Mouse (Mus musculus) stomach, embryonic 15.5 days (tissue): ENCODE results near the gene Bcl9. TPM values are rescaled to one million over a fixed set of nuclear protein-coding genes. Genes with fewer than 3 reads are reported as not detected.

Experiments used
- ATAC-seq: fragments of 200-750 bp; cut with Nextera tagmentation; 2 replicates; pipeline ENCODE4 v1.8.0; 2017; ENCODE audit warnings: low read depth, moderate number of reproducible peaks, moderate TSS enrichment; ENCODE audit not compliant: insufficient read depth, low FRiP score
- H3K27ac ChIP-seq: fragments of 300-500 bp; sonication (generic); 2 replicates; pipeline ENCODE4 v1.5.1; 2015; ENCODE audit warnings: mild to moderate bottlenecking, inconsistent platforms
- H3K27me3 ChIP-seq: fragments of 300-500 bp; sonication (generic); replicated peaks from 2 replicates; pipeline ENCODE4 v1.6.1; 2015; ENCODE audit warnings: inconsistent platforms
- H3K36me3 ChIP-seq: fragments of 300-500 bp; sonication (generic); 2 replicates; pipeline ENCODE4 v1.6.1; 2015; ENCODE audit warnings: inconsistent platforms
- H3K4me1 ChIP-seq: fragments of 300-500 bp; sonication (generic); 2 replicates; pipeline ENCODE4 v1.6.1; 2015; ENCODE audit warnings: inconsistent platforms
- H3K4me2 ChIP-seq: fragments of 300-500 bp; sonication (generic); 2 replicates; pipeline ENCODE4 v1.6.1; 2015; ENCODE audit warnings: mild to moderate bottlenecking, inconsistent platforms
- H3K4me3 ChIP-seq: fragments of 300-500 bp; sonication (generic); replicated peaks from 2 replicates; pipeline ENCODE4 v1.5.1; 2015; ENCODE audit warnings: inconsistent platforms
- H3K9ac ChIP-seq: fragments of 300-500 bp; sonication (generic); 2 replicates; pipeline ENCODE4 v1.6.1; 2015; ENCODE audit warnings: inconsistent platforms
- H3K9me3 ChIP-seq: fragments of 300-500 bp; sonication (generic); 2 replicates; pipeline ENCODE4 v1.6.1; 2016; ENCODE audit warnings: inconsistent platforms
- WGBS: fragments of 180-500 bp; shearing (Covaris S2); methylation state at CpG from one replicate; pipeline ENCODE4 v1.1.7; 2015; 5-methylcytosine and 5-hydroxymethylcytosine counted together
- polyA plus RNA-seq: library from polyadenylated mRNA; unstranded; fragments of >200 nt; fragmentation: Nextera tagmentation; extraction: Ambion mirVana; gene quantifications from 2 replicates; pipeline ENCODE4 v1.2.1, GENCODE M21; 2015

Bcl9 gene
- polyA plus RNA-seq, 1 experiment from 2014 or later: 50.0 TPM

DNA sequence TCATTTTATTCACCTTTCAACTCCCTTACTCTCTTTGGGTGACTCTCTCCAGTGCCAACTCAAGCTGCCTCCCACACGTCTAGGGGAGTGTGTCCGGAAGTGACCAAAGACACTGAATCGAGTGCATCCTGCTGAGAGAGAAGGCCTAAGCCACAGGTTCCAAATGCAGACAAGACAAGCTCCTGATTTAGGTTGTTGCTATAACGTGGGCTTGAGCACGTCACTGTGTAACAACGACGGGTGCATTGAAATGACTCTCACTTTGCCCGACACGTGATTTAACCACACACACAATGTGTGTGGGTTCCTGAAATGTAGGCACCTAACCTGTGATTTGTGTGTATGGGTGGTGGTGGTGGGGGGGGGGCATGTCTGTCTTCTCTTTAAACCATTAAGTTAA is 3.4 kb downstream of the Bcl9 start:
- 78% methylated on average over 9 of the region's 9 CpGs for WGBS
- Histone ChIP-seq H3K27me3 (no peaks in the 10 kb centered on the region), H3K4me3 (no peak overlapping the region), H3K4me2 (no peak overlapping the region), H3K9me3 (no peaks in the 10 kb centered on the region), H3K36me3 (no peaks in the 10 kb centered on the region; the same call in 1 of the 2 replicates), H3K9ac (no peak overlapping the region), H3K4me1 (peaks cover 7% of the 10 kb centered on the region), H3K27ac (no peak overlapping the region)
- no peak for ATAC-seq

DNA sequence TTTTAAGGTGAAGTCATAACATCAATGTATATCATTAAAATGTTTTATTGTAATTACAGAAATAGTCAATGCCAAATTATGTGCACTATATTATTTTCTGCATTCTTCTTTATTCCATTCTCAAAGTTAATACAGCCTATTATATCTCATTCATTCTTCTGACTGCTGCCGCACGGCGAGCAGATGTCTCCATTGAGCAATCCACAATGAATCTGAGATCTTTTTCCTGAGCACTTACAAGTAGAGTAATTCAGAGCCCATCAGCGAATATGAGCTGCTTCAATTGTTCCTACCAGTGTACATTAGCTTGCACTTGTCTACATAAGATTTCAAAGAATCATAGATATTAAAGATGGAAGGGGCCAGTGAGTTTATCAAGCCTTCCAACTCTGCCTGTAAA is 12.8 kb downstream of the Bcl9 start:
- Histone ChIP-seq H3K4me3 (no peak overlapping the region), H3K27ac (no peak overlapping the region), H3K4me2 (no peak overlapping the region), H3K9ac (no peak overlapping the region), H3K9me3 (no peaks in the 10 kb centered on the region), H3K27me3 (no peaks in the 10 kb centered on the region), H3K36me3 (0 out of 2 replicates have a peak, but pooled peaks cover 8% of the 10 kb centered on the region), H3K4me1 (no peaks in the 10 kb centered on the region)
- ATAC-seq: no peak
- WGBS: 89% methylated on average over 4 of the region's 4 CpGs

DNA sequence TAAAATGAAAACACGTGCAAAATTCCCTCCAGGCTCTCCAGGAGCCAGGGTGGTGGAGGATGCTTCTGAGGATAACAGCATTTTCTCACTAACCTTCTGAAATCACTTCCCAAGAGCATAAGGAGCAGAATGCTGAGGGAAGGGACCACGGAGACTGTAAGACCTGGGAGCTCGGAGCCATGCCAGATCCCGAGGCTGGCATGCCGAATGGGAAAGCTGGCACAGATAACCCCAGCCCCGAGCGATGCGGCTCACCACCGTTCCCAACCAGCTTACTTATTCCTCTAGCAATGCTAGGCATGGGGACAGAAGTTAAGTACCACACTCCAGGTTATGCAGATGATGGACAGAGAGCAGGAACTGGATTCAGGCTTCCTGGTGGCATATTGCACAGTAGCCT is 13.7 kb downstream of the Bcl9 start:
- 97% methylated on average over 9 of the region's 9 CpGs for WGBS
- H3K27ac ChIP-seq: no peak overlapping the region
- no peaks in the 10 kb centered on the region for H3K27me3 ChIP-seq
- H3K4me2 ChIP-seq: no peak overlapping the region
- H3K4me3 ChIP-seq: no peak overlapping the region
- ATAC-seq: no peak
- 0 out of 2 replicates have a peak, but pooled peaks cover 8% of the 10 kb centered on the region for H3K36me3 ChIP-seq
- H3K9ac ChIP-seq: no peak overlapping the region
- H3K9me3 ChIP-seq: no peaks in the 10 kb centered on the region
- H3K4me1 ChIP-seq: no peaks in the 10 kb centered on the region

DNA sequence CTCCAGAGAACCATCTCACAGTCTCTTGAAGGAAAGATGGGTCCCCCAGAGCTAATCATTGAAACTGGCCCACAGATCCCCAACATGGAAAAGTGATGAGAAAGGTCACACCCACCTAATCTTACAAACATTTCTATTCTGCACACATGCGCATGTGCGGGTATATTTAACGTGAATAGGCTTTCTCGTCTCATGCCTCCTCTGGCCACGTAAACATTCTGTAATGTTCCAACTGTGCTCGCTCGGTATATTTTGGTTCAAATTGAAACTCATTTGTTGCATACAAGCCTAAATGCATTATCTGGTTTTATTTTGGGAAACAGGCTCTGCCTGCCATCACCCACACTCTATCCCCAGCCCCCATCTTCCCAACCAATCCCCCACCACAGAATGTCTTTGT is 16.3 kb downstream of the Bcl9 start:
- H3K27me3 ChIP-seq: no peaks in the 10 kb centered on the region
- no peak overlapping the region for H3K9ac ChIP-seq
- H3K27ac ChIP-seq: no peak overlapping the region
- no peak overlapping the region for H3K4me2 ChIP-seq
- no peaks in the 10 kb centered on the region for H3K9me3 ChIP-seq
- H3K36me3 ChIP-seq: 0 out of 2 replicates have a peak, but pooled peaks cover 8% of the 10 kb centered on the region
- H3K4me3 ChIP-seq: no peak overlapping the region
- WGBS: 77% methylated on average over 7 of the region's 7 CpGs
- no peak for ATAC-seq
- H3K4me1 ChIP-seq: no peaks in the 10 kb centered on the region

DNA sequence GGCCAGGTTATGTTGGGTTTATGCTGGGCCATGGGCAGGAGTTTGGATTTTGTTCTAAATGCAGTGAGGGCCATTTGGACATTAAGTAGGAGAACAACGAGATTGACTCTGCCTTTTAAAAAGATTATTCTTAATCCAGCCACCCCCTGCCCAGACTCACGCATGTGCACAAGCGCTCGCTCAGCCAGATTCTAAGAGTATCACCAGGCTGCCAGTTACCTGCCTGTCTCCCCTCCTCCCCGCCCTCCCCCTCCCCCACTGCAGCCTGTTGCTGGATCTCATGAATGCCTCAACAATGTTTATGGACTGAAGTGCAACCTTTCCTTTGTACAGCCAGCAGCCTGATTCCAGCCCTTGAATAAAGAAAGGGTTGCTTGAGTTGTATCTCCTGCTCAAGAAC is 22.0 kb downstream of the Bcl9 start:
- 68% methylated on average over 5 of the region's 5 CpGs for WGBS
- no peak overlapping the region for H3K4me2 ChIP-seq
- ATAC-seq: no peak
- H3K27me3 ChIP-seq: no peaks in the 10 kb centered on the region
- H3K4me3 ChIP-seq: no peak overlapping the region
- H3K27ac ChIP-seq: no peak overlapping the region
- no peaks in the 10 kb centered on the region for H3K9me3 ChIP-seq
- H3K9ac ChIP-seq: no peak overlapping the region
- H3K36me3 ChIP-seq: no peaks in the 10 kb centered on the region
- no peaks in the 10 kb centered on the region for H3K4me1 ChIP-seq

DNA sequence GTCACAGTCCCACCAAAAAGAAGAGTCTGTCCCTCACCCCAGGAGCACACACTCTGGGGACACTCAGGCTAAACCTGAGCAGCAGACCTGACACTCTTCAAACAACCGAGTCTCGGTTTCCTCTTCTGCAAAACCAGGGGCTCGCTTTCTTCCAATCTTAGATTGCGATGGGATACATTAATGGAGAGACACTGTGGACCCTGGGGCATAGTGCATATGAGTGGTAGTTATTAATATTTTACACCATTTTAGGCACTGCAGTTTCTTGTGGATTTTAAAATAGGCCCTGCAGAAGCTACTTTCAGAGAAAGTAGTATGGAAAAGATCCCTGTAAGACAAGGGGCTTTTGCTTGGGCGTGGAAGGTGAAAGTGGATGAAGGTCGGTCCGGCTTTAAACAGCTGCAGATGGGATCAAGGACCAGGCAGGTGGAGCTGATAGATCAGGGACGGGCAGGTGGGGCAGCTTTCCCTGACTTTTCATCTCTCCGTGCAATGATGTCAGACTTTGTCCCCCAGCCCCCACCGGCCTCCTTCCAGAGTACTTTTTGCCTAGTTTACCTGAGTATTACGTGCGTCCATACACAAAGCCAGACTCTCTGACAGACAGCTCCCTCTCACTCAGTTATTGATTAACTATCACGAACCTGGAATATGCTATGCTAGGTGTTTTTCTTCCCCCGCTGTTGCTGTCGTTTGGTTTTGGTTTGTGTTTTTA is 23.0 kb downstream of the Bcl9 start:
- Histone ChIP-seq H3K4me2 (no peak overlapping the region), H3K9me3 (no peaks in the 10 kb centered on the region), H3K27me3 (no peaks in the 10 kb centered on the region), H3K9ac (no peak overlapping the region), H3K4me3 (no peak overlapping the region), H3K4me1 (no peaks in the 10 kb centered on the region), H3K27ac (no peak overlapping the region), H3K36me3 (no peaks in the 10 kb centered on the region)
- 66% methylated on average over 15 of the region's 15 CpGs for WGBS
- ATAC-seq: peak; percentile 27; the same call in 1 of the 2 replicates

DNA sequence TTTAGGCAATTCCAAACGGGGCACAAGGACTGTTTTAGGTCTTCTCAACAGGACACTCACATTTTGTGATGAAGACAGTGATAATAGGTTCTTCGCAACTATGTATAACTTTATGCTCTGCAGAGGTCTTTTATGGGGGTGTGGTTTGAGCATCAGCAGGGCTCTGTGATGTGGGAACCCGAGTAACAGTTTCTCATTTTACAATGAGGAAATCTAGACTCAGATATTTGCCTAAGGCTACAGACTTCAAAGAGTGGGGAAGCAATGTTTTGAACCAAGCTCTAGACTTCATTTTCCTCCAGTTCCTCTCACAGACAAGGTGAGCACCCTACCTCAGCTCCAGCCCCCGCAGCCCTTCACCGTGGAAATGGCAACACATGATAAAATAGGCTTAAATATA is 23.8 kb downstream of the Bcl9 start:
- no peak overlapping the region for H3K4me3 ChIP-seq
- no peaks in the 10 kb centered on the region for H3K9me3 ChIP-seq
- H3K4me2 ChIP-seq: no peak overlapping the region
- no peak for ATAC-seq
- H3K9ac ChIP-seq: no peak overlapping the region
- H3K27ac ChIP-seq: no peak overlapping the region
- no peaks in the 10 kb centered on the region for H3K4me1 ChIP-seq
- 80% methylated on average over 5 of the region's 5 CpGs for WGBS
- H3K27me3 ChIP-seq: no peaks in the 10 kb centered on the region
- H3K36me3 ChIP-seq: no peaks in the 10 kb centered on the region

DNA sequence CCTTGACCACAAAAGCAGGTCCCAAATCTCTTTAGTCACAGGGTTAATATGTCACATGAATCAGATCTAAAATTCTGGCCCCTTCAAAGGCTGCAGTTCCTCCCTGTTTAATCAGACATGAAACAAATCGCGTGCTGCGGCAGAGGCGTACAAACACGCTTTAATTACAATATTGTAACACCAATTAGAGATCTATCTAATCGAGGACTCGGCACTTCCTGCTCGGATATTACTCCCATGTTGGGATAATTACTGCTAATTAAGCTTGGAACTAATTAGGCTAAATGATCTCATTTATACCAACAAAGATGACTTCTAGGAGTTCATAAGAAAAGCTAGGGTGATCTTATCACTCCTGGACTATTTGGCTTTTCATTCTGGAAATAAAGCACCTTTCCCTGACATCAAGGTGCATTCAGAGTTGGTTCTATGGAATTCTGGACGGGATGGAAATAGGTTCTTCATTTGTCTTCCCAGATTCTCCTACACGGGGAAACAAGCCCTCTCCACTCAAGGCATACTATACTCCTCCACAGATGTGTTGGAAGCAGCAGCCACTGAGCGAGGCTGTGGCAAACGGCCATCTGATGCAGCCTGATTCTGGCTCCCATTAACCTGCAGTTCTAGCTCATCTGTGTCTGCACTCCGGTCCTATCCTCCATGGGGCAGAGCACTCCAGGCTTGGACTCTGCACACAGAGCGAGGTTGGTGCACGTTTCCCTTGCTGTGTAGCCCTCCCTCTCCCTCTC is 31.9 kb downstream of the Bcl9 start:
- Histone ChIP-seq H3K27ac (no peak overlapping the region), H3K4me1 (no peaks in the 10 kb centered on the region), H3K4me2 (no peak overlapping the region), H3K36me3 (no peaks in the 10 kb centered on the region), H3K4me3 (no peak overlapping the region), H3K9ac (no peak overlapping the region), H3K9me3 (no peaks in the 10 kb centered on the region), H3K27me3 (no peaks in the 10 kb centered on the region)
- WGBS: 78% methylated on average over 15 of the region's 15 CpGs
- ATAC-seq: no peak

DNA sequence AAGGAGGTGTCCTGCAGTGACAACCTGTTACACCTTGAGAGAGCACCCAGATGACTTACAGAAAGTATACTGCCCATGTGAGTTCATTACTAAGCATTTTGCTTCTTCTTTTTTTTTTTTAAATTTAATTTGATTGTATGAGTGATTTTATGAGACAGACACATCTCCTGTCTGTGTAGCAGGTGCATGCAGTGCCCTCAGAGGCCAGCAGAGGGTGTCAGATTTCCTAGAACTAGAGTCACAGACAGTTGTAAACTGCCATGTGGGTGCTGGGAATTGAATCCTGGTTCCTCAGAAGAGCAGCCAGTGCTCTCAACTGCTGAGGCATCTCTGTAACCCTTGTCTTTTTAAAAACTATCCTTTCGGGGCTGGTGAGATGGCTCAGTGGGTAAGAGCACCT is 35.5 kb downstream of the Bcl9 start:
- no peak overlapping the region for H3K9ac ChIP-seq
- no peaks in the 10 kb centered on the region for H3K9me3 ChIP-seq
- no peak for ATAC-seq
- H3K36me3 ChIP-seq: no peaks in the 10 kb centered on the region; the same call in 1 of the 2 replicates
- no peaks in the 10 kb centered on the region for H3K27me3 ChIP-seq
- H3K4me3 ChIP-seq: no peak overlapping the region
- no peaks in the 10 kb centered on the region for H3K4me1 ChIP-seq
- no peak overlapping the region for H3K4me2 ChIP-seq
- 95% methylated on average over 1 of the region's 1 CpGs for WGBS
- no peak overlapping the region for H3K27ac ChIP-seq

DNA sequence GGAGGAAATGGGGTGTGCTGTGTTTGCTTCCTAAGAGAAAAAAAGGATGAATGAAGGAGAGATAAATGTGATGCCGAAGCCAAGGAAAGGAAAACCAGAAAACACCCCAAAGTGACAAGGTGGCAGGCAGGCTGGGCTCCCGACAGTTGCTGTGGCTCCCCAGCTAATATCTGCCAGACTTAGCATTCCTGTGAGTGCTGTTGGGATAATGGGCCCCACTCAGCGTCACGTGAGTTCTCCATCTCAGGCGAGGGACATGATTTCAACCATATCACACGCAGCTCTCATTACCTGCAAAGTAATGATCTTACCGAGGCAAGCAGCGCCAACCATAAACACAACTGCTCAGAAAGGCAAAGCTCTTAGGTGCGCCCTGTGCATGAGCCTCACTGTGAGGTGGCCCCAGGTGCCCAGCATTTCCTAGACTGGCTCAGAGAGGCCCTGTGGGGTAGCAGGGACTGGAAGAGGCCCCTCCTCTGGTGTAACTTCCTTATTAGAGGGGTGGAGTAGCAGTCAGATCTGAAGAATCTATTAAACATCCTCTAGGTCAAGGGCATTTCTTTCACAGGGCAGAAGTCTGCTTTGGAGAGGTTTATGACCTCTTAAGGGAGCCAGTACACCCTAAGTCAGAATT is 41.9 kb downstream of the Bcl9 start:
- Histone ChIP-seq H3K27me3 (no peaks in the 10 kb centered on the region), H3K4me1 (peaks cover 24% of the 10 kb centered on the region), H3K27ac (peak overlapping the region; percentile 32), H3K9me3 (no peaks in the 10 kb centered on the region), H3K9ac (no peak overlapping the region), H3K4me3 (no peak overlapping the region), H3K36me3 (no peaks in the 10 kb centered on the region; the same call in 1 of the 2 replicates), H3K4me2 (no peak overlapping the region)
- ATAC-seq: peak; percentile 75; the same call in 1 of the 2 replicates
- WGBS: 41% methylated on average over 9 of the region's 9 CpGs

DNA sequence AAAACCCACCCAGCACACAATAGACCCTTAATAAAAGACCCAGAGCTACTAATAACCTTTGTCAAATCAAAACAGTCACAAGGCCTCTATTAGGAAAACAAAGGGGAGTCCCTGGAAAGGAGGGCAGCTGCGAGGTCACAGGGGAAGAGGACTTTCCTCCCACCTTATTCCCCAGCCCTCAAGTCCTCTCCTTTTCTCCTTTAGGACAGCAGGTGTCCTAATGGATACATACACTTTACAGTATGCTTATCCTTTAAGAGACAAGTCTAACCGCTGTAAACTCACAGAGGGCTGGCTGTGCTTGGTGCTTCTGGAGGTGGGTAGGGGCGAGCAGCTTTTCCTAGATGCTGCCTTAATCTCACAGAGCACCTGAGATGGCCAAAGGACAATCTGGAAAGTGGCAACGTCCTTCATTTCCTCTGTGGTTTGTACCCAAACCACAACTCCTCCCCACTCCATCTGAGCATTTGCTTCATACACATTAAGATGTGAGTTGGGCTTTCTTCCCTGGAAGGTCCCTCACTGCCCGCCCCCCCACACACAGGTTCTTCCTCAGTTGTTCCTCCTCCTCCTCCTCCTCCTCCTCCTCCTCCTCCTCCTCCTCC is 42.8 kb downstream of the Bcl9 start:
- H3K4me2 ChIP-seq: no peak overlapping the region
- ATAC-seq: no peak
- 47% methylated on average over 5 of the region's 5 CpGs for WGBS
- H3K4me3 ChIP-seq: no peak overlapping the region
- H3K4me1 ChIP-seq: peaks cover 24% of the 10 kb centered on the region
- H3K9me3 ChIP-seq: no peaks in the 10 kb centered on the region
- no peaks in the 10 kb centered on the region; the same call in 1 of the 2 replicates for H3K36me3 ChIP-seq
- H3K27ac ChIP-seq: peak overlapping the region; percentile 59; the same call in 1 of the 2 replicates
- H3K9ac ChIP-seq: no peak overlapping the region
- no peaks in the 10 kb centered on the region for H3K27me3 ChIP-seq
